Mouse (Mus musculus): ENCODE results near the gene Fam69a. TPM values are rescaled to one million over a fixed set of nuclear protein-coding genes. Genes with fewer than 3 reads are reported as not detected.

The Fam69a gene
- polyA plus RNA-seq, 1 experiment from 2014 or later: 22.7 TPM

GRCm38 (mm10) chr5:107866127-107867126 lies 120.5 kb downstream of the Fam69a start:
- H3K27me3 ChIP-seq: no peaks in the 10 kb centered on the region
- H3K27ac ChIP-seq: no peak overlapping the region
- no peaks in the 10 kb centered on the region for H3K36me3 ChIP-seq
- ATAC-seq (ENCODE audit: borderline replicate concordance, extremely low read depth, low FRiP score, low TSS enrichment): no peak
- no peak overlapping the region for H3K4me3 ChIP-seq
- 42% methylated on average over 2 of the region's 2 CpGs for WGBS
- peaks cover 6% of the 10 kb centered on the region; the same call in 1 of the 2 replicates for H3K4me1 ChIP-seq
- H3K9ac ChIP-seq: no peak overlapping the region
- H3K4me2 ChIP-seq: peak overlapping the region; percentile 7; the same call in 1 of the 2 replicates
- H3K9me3 ChIP-seq: no peaks in the 10 kb centered on the region

- Histone ChIP-seq H3K9ac (no peak overlapping the region), H3K9me3 (no peaks in the 10 kb centered on the region), H3K4me2 (no peak overlapping the region), H3K27ac (no peak overlapping the region), H3K4me3 (no peak overlapping the region), H3K4me1 (peaks cover 6% of the 10 kb centered on the region; the same call in 1 of the 2 replicates), H3K27me3 (no peaks in the 10 kb centered on the region), H3K36me3 (no peaks in the 10 kb centered on the region)
- no peak for ATAC-seq (ENCODE audit: borderline replicate concordance, extremely low read depth, low FRiP score, low TSS enrichment)
- 67% methylated on average over 3 of the region's 3 CpGs for WGBS
These were observed 122.9 kb downstream of the Fam69a start for GRCm38 (mm10) chr5:107863971-107864370.

DNA sequence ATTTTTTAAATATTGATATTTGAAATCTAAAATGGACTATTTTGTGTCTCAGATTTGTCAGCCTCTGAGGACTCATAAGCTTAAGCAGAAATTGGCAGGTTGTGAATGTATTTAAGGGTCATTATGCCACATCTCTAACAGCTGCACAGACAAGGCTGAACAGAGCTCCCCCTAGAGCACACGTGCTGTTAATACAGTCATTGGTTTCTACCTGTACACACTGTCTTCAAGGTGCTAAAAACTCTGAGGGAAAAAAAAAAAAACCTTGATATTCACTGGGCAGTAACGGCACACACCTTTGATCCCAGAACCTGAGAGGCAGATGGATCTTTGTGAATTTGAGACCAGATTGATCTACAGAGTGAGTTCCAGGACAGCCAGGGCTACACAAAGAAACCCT lies 127.9 kb downstream of the Fam69a start:
- ATAC-seq (ENCODE audit: borderline replicate concordance, extremely low read depth, low FRiP score, low TSS enrichment): no peak
- Histone ChIP-seq H3K9me3 (no peaks in the 10 kb centered on the region), H3K27me3 (no peaks in the 10 kb centered on the region), H3K9ac (no peak overlapping the region), H3K36me3 (no peaks in the 10 kb centered on the region), H3K4me1 (peaks cover 9% of the 10 kb centered on the region), H3K4me2 (no peak overlapping the region), H3K27ac (no peak overlapping the region), H3K4me3 (no peak overlapping the region)
- 48% methylated on average over 2 of the region's 2 CpGs for WGBS

Other genes with a start within 250 kb of the Fam69a start
- gene Ube2d2b, start 157.0 kb downstream of the Fam69a start, polyA plus RNA-seq (2015; fragmentation: Nextera tagmentation; extraction: Ambion mirVana): 0.17 and 0.28 TPM in 2 replicates
- 64.5 and 67.3 TPM in 2 replicates for gene Evi5, start 112.0 kb downstream of the Fam69a start, polyA plus RNA-seq (2015; fragmentation: Nextera tagmentation; extraction: Ambion mirVana)
- 64.3 and 67.6 TPM in 2 replicates for gene Rpl5, start 86.6 kb downstream of the Fam69a start, polyA plus RNA-seq (2015; fragmentation: Nextera tagmentation; extraction: Ambion mirVana)
- gene Mtf2, start 78.6 kb upstream of the Fam69a start, polyA plus RNA-seq (2015; fragmentation: Nextera tagmentation; extraction: Ambion mirVana): 92.0 and 108 TPM in 2 replicates
- 34.8 and 35.4 TPM in 2 replicates for gene Tmed5, start 145.5 kb upstream of the Fam69a start, polyA plus RNA-seq (2015; fragmentation: Nextera tagmentation; extraction: Ambion mirVana)
- 10.9 and 14.3 TPM in 2 replicates for gene Ccdc18, start 145.8 kb upstream of the Fam69a start, polyA plus RNA-seq (2015; fragmentation: Nextera tagmentation; extraction: Ambion mirVana)

All from lung, embryonic 15.5 days (tissue).